Mouse (Mus musculus) kidney, embryonic 16.5 days (tissue): ENCODE measurements at regions not wholly inside any gene's neighbourhood (a gene's known extent, or its start where the extent isn't known, plus 50 kb on each side); places are given as distances from the start of the nearest gene placed in this dataset.
A peak's percentile ranks its signal among the peaks of the same experiment; 100 is the strongest.

ENCODE experiments used
- ATAC-seq: fragments of 200-750 bp; cut with Nextera tagmentation; 2 replicates; pipeline ENCODE4 v1.8.0; 2017; ENCODE audit warnings: moderate TSS enrichment; ENCODE audit not compliant: low FRiP score, low TSS enrichment
- H3K27ac ChIP-seq: fragments of 300-500 bp; sonication (generic); 2 replicates; pipeline ENCODE4 v1.5.1; 2014; ENCODE audit warnings: low read length
- H3K27me3 ChIP-seq: fragments of 300-500 bp; sonication (generic); 2 replicates; pipeline ENCODE4 v1.6.1; 2014; ENCODE audit warnings: low read length, control low read depth, mixed read lengths; ENCODE audit not compliant: insufficient read depth
- H3K36me3 ChIP-seq: fragments of 300-500 bp; sonication (generic); 2 replicates; pipeline ENCODE4 v1.6.1; 2014; ENCODE audit warnings: low read length, control low read depth, mixed read lengths; ENCODE audit not compliant: insufficient read depth
- H3K4me1 ChIP-seq: fragments of 300-500 bp; sonication (generic); 2 replicates; pipeline ENCODE4 v1.6.1; 2014; ENCODE audit warnings: low read length, control low read depth, mixed read lengths; ENCODE audit not compliant: insufficient read depth
- H3K4me2 ChIP-seq: fragments of 300-500 bp; sonication (generic); replicated peaks from 2 replicates; pipeline ENCODE4 v1.6.1; 2014; ENCODE audit warnings: low read depth, low read length
- H3K4me3 ChIP-seq: fragments of 300-500 bp; sonication (generic); 2 replicates; pipeline ENCODE4 v1.5.1; 2014; ENCODE audit warnings: mild to moderate bottlenecking, low read length
- H3K9ac ChIP-seq: fragments of 300-500 bp; sonication (generic); replicated peaks from 2 replicates; pipeline ENCODE4 v1.6.1; 2014; ENCODE audit warnings: low read length
- H3K9me3 ChIP-seq: fragments of 300-500 bp; sonication (generic); 2 replicates; pipeline ENCODE4 v1.6.1; 2016; ENCODE audit warnings: low read length, control low read depth
- WGBS: fragments of 180-500 bp; shearing (Covaris S2); extraction: QIAGEN DNeasy Blood & Tissue Kit; methylation state at CpG from one replicate; pipeline ENCODE4 v1.1.7; 2014; 5-methylcytosine and 5-hydroxymethylcytosine counted together

DNA sequence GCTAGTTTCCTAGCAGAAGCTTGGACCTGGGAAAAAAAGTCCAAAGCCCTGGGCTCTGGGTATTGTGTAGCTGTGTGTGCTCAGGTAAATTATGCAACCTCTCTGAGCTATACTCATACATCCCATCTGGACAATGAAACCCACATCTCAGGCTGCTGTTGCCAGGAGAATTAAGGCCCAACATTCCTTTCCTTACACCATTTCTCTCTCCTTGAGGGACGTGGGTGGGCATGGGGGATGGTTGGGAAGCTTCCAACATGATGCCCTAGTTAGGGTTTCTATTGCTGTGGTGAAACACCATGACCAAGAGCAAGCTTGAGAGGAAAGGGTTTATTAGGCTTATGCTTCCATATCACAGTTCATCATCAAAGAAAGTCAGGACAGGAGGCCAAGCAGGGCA lies 99.1 kb upstream of the Fstl4 start:
- Histone ChIP-seq H3K9me3 (peaks cover 7% of the 10 kb centered on the region; the same call in 1 of the 2 replicates), H3K9ac (no peak overlapping the region), H3K36me3 (no peaks in the 10 kb centered on the region), H3K4me3 (no peak overlapping the region), H3K27me3 (0 out of 2 replicates have a peak, but pooled peaks cover 3% of the 10 kb centered on the region), H3K27ac (no peak overlapping the region), H3K4me2 (no peak overlapping the region), H3K4me1 (no peaks in the 10 kb centered on the region)
- no peak for ATAC-seq
- WGBS: 85% methylated on average over 1 of the region's 1 CpGs

DNA sequence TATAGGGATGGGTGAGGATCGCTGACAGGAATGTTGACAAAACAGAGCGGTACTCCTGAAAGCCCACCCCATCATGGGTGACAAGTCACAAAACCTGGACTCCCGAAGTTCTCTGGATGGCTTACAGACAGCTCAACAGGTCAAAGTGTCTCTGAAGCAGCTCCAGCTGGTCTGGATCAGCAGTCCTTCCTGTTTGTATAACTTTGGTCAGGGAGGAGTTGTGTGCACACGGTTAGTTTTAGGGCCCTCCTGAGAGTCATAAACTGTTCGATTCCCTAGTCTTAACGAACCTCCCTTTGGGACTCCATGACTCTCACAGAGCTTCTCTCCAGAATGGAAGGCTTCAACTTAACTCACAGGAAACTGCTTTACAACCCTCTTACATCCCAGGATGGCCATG lies 89.4 kb upstream of the Fstl4 start:
- Histone ChIP-seq H3K36me3 (0 out of 2 replicates have a peak, but pooled peaks cover 2% of the 10 kb centered on the region), H3K4me1 (peaks cover 7% of the 10 kb centered on the region; the same call in 1 of the 2 replicates), H3K9ac (no peak overlapping the region), H3K9me3 (no peaks in the 10 kb centered on the region), H3K27ac (no peak overlapping the region), H3K27me3 (0 out of 2 replicates have a peak, but pooled peaks cover 4% of the 10 kb centered on the region), H3K4me3 (no peak overlapping the region), H3K4me2 (no peak overlapping the region)
- peak; percentile 65 for ATAC-seq
- 13% methylated on average over 6 of the region's 6 CpGs for WGBS

DNA sequence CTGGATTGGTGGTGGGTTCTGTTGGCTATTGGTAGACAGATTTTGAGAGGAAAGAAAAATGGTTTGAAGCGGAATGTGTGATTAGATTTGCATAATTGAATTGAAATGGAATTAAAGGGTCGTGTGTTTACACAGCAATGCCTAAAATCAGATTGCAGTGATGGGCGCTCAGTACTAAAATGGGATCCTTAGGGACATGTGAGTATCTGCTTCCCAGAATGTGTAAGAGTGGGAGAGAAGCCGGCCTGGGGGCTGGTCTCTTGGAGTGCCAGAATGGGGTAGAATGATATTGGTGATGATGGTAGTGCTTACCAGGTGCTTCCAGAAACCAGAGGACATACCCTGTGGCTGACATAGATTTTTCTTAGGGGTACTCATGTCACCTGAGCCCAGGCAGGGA lies 86.2 kb upstream of the Fstl4 start:
- Histone ChIP-seq H3K4me3 (no peak overlapping the region), H3K4me2 (no peak overlapping the region), H3K27ac (no peak overlapping the region), H3K9ac (no peak overlapping the region), H3K27me3 (0 out of 2 replicates have a peak, but pooled peaks cover 4% of the 10 kb centered on the region), H3K36me3 (0 out of 2 replicates have a peak, but pooled peaks cover 2% of the 10 kb centered on the region), H3K4me1 (peaks cover 7% of the 10 kb centered on the region; the same call in 1 of the 2 replicates), H3K9me3 (peaks cover 3% of the 10 kb centered on the region)
- ATAC-seq: no peak
- 92% methylated on average over 4 of the region's 4 CpGs for WGBS

DNA sequence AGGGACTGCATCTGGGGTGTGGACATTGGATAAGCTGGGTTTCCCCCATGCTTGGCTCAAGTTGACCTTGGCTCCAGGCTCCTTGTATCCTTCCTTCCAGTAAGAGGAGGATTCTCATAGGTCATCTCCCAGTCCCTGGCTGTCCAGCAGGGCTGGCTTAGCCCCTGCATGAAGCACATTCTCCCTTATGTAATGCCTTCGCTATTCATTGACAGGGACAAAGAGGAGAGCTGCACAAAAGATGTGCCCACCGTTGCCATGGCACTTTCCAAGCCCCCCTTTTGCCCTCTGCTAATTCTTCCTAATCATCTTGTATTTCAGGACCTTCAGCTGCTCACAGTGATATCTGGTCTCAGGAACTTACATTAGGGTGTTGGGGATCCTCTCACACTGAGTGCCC lies 79.0 kb upstream of the Fstl4 start:
- H3K27ac ChIP-seq: no peak overlapping the region
- ATAC-seq: no peak
- no peak overlapping the region for H3K4me3 ChIP-seq
- peaks cover 12% of the 10 kb centered on the region for H3K9me3 ChIP-seq
- no peaks in the 10 kb centered on the region for H3K4me1 ChIP-seq
- H3K4me2 ChIP-seq: no peak overlapping the region
- H3K27me3 ChIP-seq: no peaks in the 10 kb centered on the region
- whole genome bisulfite sequencing: 86% methylated on average over 2 of the region's 2 CpGs
- no peak overlapping the region for H3K9ac ChIP-seq
- H3K36me3 ChIP-seq: no peaks in the 10 kb centered on the region

- no peak for ATAC-seq
- Histone ChIP-seq H3K4me2 (no peak overlapping the region), H3K4me1 (no peaks in the 10 kb centered on the region), H3K27me3 (peaks cover 22% of the 10 kb centered on the region), H3K9ac (no peak overlapping the region), H3K27ac (no peak overlapping the region), H3K9me3 (0 out of 2 replicates have a peak, but pooled peaks cover 5% of the 10 kb centered on the region), H3K36me3 (no peaks in the 10 kb centered on the region), H3K4me3 (no peak overlapping the region)
- 75% methylated on average over 3 of the region's 3 CpGs for WGBS
Measured at GRCm38 (mm10) chr11:52692701-52693100, 71.7 kb upstream of the Fstl4 start.

DNA sequence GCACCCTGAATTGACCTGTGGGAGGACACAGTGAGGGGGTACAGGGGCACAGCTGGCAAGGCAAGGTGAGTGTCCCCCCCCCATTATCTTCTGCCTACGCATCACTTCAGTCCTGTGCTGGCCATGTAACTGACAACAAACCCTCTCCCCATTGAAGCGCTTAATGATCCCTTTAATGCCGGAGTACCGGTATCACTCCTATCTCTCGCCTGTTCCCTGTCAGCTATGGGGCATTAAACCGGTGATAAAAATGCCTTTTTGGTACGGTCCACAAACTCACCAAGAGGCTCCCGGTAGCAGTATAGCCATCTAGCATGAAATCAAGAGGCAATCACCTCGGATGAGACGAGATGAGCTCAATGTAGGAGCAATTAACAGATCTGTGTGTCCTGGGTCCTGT lies 62.8 kb upstream of the Fstl4 start:
- Histone ChIP-seq H3K4me2 (no peak overlapping the region), H3K27me3 (peaks cover 48% of the 10 kb centered on the region)
- peak; percentile 59 for ATAC-seq

DNA sequence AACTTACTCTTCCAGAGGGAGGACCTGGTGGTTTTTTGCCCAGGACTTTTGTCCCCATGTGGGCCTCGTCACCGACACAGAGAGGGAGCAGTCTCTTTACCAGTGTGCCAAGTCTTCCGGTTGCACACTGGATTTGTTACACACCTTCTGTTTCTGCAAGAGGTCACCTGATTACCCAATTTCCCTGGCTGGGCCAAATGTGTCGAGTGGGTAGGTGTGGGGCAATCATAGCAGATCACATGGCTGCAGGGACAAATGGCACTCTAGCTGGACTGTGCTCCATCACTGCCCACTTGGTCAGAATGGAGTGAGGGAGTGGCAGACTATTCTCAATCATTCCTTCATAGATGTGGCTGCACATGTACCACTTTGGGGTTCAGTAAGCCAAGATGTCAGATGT lies 61.0 kb upstream of the Fstl4 start:
- Histone ChIP-seq H3K9me3 (no peaks in the 10 kb centered on the region), H3K36me3 (no peaks in the 10 kb centered on the region), H3K27me3 (peaks cover 49% of the 10 kb centered on the region), H3K4me3 (no peak overlapping the region), H3K4me2 (no peak overlapping the region), H3K27ac (no peak overlapping the region), H3K9ac (no peak overlapping the region), H3K4me1 (no peaks in the 10 kb centered on the region)
- whole genome bisulfite sequencing: 56% methylated on average over 4 of the region's 4 CpGs
- no peak for ATAC-seq

More for the DNA sequence above, 62.8 kb upstream of the Fstl4 start:
- 20% methylated on average over 10 of the region's 10 CpGs for WGBS
- Histone ChIP-seq H3K9ac (no peak overlapping the region), H3K4me1 (no peaks in the 10 kb centered on the region), H3K9me3 (no peaks in the 10 kb centered on the region), H3K27ac (no peak overlapping the region), H3K4me3 (no peak overlapping the region), H3K36me3 (no peaks in the 10 kb centered on the region)
